Mouse (Mus musculus) left cerebral cortex, adult 2 months (tissue): ENCODE measurements around the gene Ptgfrn. TPM values are rescaled to one million over a fixed set of nuclear protein-coding genes. Genes with fewer than 3 reads are reported as not detected.
A peak's percentile ranks its signal among the peaks of the same experiment; 100 is the strongest.

ENCODE experiments used
- DNase-seq, 2 experiments: peaks; one replicate each; pipeline ENCODE4 v3.0.0; 2021 to 2022; ENCODE audit warnings: low spot score in 2 of 2, mixed read lengths in 1 of 2; ENCODE audit errors: extremely low spot score in 1 of 2
- H3K27ac ChIP-seq: fragments of 200-600 bp; 2 replicates; pipeline ENCODE4 v1.8.1; 2022
- H3K4me3 ChIP-seq: fragments of 200-600 bp; 2 replicates; pipeline ENCODE4 v1.8.1; 2022
- CTCF ChIP-seq: fragments of 200-600 bp; IDR thresholded peaks from 2 replicates; pipeline ENCODE4 v1.8.1; 2022; ENCODE audit warnings: antibody characterized with exemption, mild to moderate bottlenecking, moderate library complexity
- intact Hi-C: fragments of 180-260 bp; cut with DNase I; formaldehyde crosslinking; loops from one replicate; pipeline ENCODE4 v1.15.1; 2025
- total RNA-seq, 2 experiments: library from RNA; stranded (reverse); gene quantifications; 2 replicates each; pipeline ENCODE4 v1.2.3; 2021

The Ptgfrn gene
- total RNA-seq, 2 experiments from 2014 or later, result 39.7 to 40.7 TPM

- peak overlapping the region; percentile 45; the same call in 1 of the 2 replicates for H3K27ac ChIP-seq
- no peak for DNase-seq
- intact Hi-C loops, result loop anchor here (2.0 kb wide), 1 partner anchor 53 kb away; no protein-coding TSS in a partner anchor
- H3K4me3 ChIP-seq, result no peak overlapping the region
- TF ChIP-seq CTCF, result no peak
Measured at GRCm38 (mm10) chr3:101049997-101050396, 60.1 kb downstream of the Ptgfrn start.

- no peak for TF ChIP-seq CTCF
- intact Hi-C loops, result loop anchor here (2.0 kb wide), 1 partner anchor 54 kb away; no protein-coding TSS in a partner anchor
- DNase-seq, result no peak
- H3K4me3 ChIP-seq, result no peak overlapping the region
- peak overlapping the region; percentile 15; the same call in 1 of the 2 replicates for H3K27ac ChIP-seq
Measured at GRCm38 (mm10) chr3:101048781-101049180, 61.3 kb downstream of the Ptgfrn start.

- H3K27ac ChIP-seq, result peak overlapping the region; percentile 48; the same call in 1 of the 2 replicates
- intact Hi-C loops, result loop anchor here (2.0 kb wide), 1 partner anchor 55 kb away; no protein-coding TSS in a partner anchor
- no peak for TF ChIP-seq CTCF
- peak; percentile 79 to 81 for DNase-seq
- no peak overlapping the region for H3K4me3 ChIP-seq
Measured at GRCm38 (mm10) chr3:101047586-101048275, 62.3 kb downstream of the Ptgfrn start.

- DNase-seq, result no peak
- intact Hi-C loops, result no loop called here
- no peak for TF ChIP-seq CTCF
- Histone ChIP-seq H3K4me3 (no peak overlapping the region), H3K27ac (no peak overlapping the region)
Measured at GRCm38 (mm10) chr3:101045431-101045830, 64.6 kb downstream of the Ptgfrn start.

GRCm38 (mm10) chr3:101044686-101045085 is 65.4 kb downstream of the Ptgfrn start:
- no peak for TF ChIP-seq CTCF
- no peak overlapping the region for H3K27ac ChIP-seq
- intact Hi-C loops, result no loop called here
- H3K4me3 ChIP-seq, result no peak overlapping the region
- DNase-seq, result no peak

GRCm38 (mm10) chr3:101041997-101042396 is 68.1 kb downstream of the Ptgfrn start:
- H3K4me3 ChIP-seq, result no peak overlapping the region
- no peak for DNase-seq
- no peak for TF ChIP-seq CTCF
- H3K27ac ChIP-seq, result no peak overlapping the region
- intact Hi-C loops, result no loop called here

GRCm38 (mm10) chr3:101037984-101038545 is 72.0 kb downstream of the Ptgfrn start:
- no peak for DNase-seq
- TF ChIP-seq CTCF, result no peak
- no peak overlapping the region for H3K4me3 ChIP-seq
- intact Hi-C loops, result no loop called here
- no peak overlapping the region for H3K27ac ChIP-seq

- intact Hi-C loops, result no loop called here
- TF ChIP-seq CTCF, result no peak
- Histone ChIP-seq H3K4me3 (no peak overlapping the region), H3K27ac (no peak overlapping the region)
- no peak for DNase-seq
Measured at GRCm38 (mm10) chr3:101036001-101036400, 74.1 kb downstream of the Ptgfrn start.

- no peak for DNase-seq
- Histone ChIP-seq H3K27ac (no peak overlapping the region), H3K4me3 (no peak overlapping the region)
- intact Hi-C loops, result no loop called here
- TF ChIP-seq CTCF, result no peak
Measured at GRCm38 (mm10) chr3:101034509-101034908, 75.6 kb downstream of the Ptgfrn start.

GRCm38 (mm10) chr3:101033644-101034043 is 76.4 kb downstream of the Ptgfrn start:
- no peak for DNase-seq
- TF ChIP-seq CTCF, result no peak
- intact Hi-C loops, result no loop called here
- Histone ChIP-seq H3K4me3 (no peak overlapping the region), H3K27ac (no peak overlapping the region)

GRCm38 (mm10) chr3:101031456-101032142 is 78.5 kb downstream of the Ptgfrn start:
- Histone ChIP-seq H3K4me3 (no peak overlapping the region), H3K27ac (no peak overlapping the region)
- intact Hi-C loops, result no loop called here
- no peak for DNase-seq
- TF ChIP-seq CTCF, result no peak

GRCm38 (mm10) chr3:101030630-101031029 is 79.4 kb downstream of the Ptgfrn start:
- Histone ChIP-seq H3K4me3 (no peak overlapping the region), H3K27ac (no peak overlapping the region)
- TF ChIP-seq CTCF, result no peak
- DNase-seq, result no peak
- intact Hi-C loops, result no loop called here
